Mouse (Mus musculus): ENCODE results near the gene Mmp14. TPM values are rescaled to one million over a fixed set of nuclear protein-coding genes. Genes with fewer than 3 reads are reported as not detected.

Mmp14 gene
- total RNA-seq (2014; fragmentation: Nextera tagmentation) (60.4 and 66.0 TPM in 2 replicates), total RNA-seq (2017) (28.6 and 33.8 TPM in 2 replicates), polyA plus RNA-seq (2012) (108 and 147 TPM in 2 replicates)

- Histone ChIP-seq H3K27me3 (ENCODE audit: insufficient read depth, low read length) (no peaks in the 10 kb centered on the region), H3K4me1 (ENCODE audit: insufficient read depth, low read depth, low read length) (peaks cover 78% of the 10 kb centered on the region), H3K4me3 (ENCODE audit: low read depth, low read length) (peak within 1 kb of the TSS; percentile 83), H3K36me3 (replicated peaks) (peaks cover 68% of the 10 kb centered on the region), H3K9me3 (replicated peaks) (no peaks in the 10 kb centered on the region)
- DNase-seq (ENCODE audit: low spot score) = peak; percentile 83
- TF ChIP-seq TAL1 (conservative IDR thresholded peaks at IDR 0.05; ENCODE audit: low read depth, low read length) (no peak), CTCF (IDR thresholded peaks at IDR 0.05; ENCODE audit: low read depth, low read length) (no peak), GATA2 (IDR thresholded peaks at IDR 0.05; ENCODE audit: borderline replicate concordance, low read depth, low read length) (no peak), POLR2AphosphoS5 (IDR thresholded peaks at IDR 0.05; ENCODE audit: insufficient replicate concordance, low read depth, low read length) (no peak), GATA1 (IDR thresholded peaks at IDR 0.05; ENCODE audit: borderline replicate concordance, low read length) (no peak)
- peak; percentile 41; the same call in 1 of the 2 replicates for ATAC-seq (ENCODE audit: extremely low read depth, insufficient number of reproducible peaks, low FRiP score, poor library complexity, severe bottlenecking)
These were observed at the start of gene Mmp14 for GRCm38 (mm10) chr14:54431334-54432077. Gene Mmp14 (plus strand): TSS chr14:54431612.

GRCm38 (mm10) chr14:54381816-54382215, 49.6 kb upstream of the Mmp14 start:
- Histone ChIP-seq H3K9me3 (replicated peaks) (no peaks in the 10 kb centered on the region), H3K4me1 (ENCODE audit: insufficient read depth, low read depth, low read length) (peaks cover 8% of the 10 kb centered on the region), H3K27me3 (ENCODE audit: insufficient read depth, low read length) (peaks cover 26% of the 10 kb centered on the region), H3K4me3 (ENCODE audit: low read depth, low read length) (no peak overlapping the region), H3K36me3 (replicated peaks) (no peaks in the 10 kb centered on the region)
- DNase-seq (ENCODE audit: low spot score) = no peak
- TF ChIP-seq CTCF (IDR thresholded peaks at IDR 0.05; ENCODE audit: low read depth, low read length) (no peak), POLR2AphosphoS5 (IDR thresholded peaks at IDR 0.05; ENCODE audit: insufficient replicate concordance, low read depth, low read length) (no peak), TAL1 (conservative IDR thresholded peaks at IDR 0.05; ENCODE audit: low read depth, low read length) (no peak), GATA2 (IDR thresholded peaks at IDR 0.05; ENCODE audit: borderline replicate concordance, low read depth, low read length) (no peak), GATA1 (IDR thresholded peaks at IDR 0.05; ENCODE audit: borderline replicate concordance, low read length) (no peak)
- no peak for ATAC-seq (ENCODE audit: extremely low read depth, insufficient number of reproducible peaks, low FRiP score, poor library complexity, severe bottlenecking)

- Histone ChIP-seq H3K36me3 (replicated peaks) (no peaks in the 10 kb centered on the region), H3K27me3 (ENCODE audit: insufficient read depth, low read length) (peaks cover 24% of the 10 kb centered on the region), H3K9me3 (replicated peaks) (no peaks in the 10 kb centered on the region), H3K4me3 (ENCODE audit: low read depth, low read length) (no peak overlapping the region), H3K4me1 (ENCODE audit: insufficient read depth, low read depth, low read length) (peaks cover 8% of the 10 kb centered on the region)
- no peak for TF ChIP-seq GATA2 (IDR thresholded peaks at IDR 0.05; ENCODE audit: borderline replicate concordance, low read depth, low read length)
- TF ChIP-seq POLR2AphosphoS5 (IDR thresholded peaks at IDR 0.05; ENCODE audit: insufficient replicate concordance, low read depth, low read length) = no peak
- no peak for TF ChIP-seq TAL1 (conservative IDR thresholded peaks at IDR 0.05; ENCODE audit: low read depth, low read length)
- no peak for TF ChIP-seq CTCF (IDR thresholded peaks at IDR 0.05; ENCODE audit: low read depth, low read length)
- no peak for TF ChIP-seq GATA1 (IDR thresholded peaks at IDR 0.05; ENCODE audit: borderline replicate concordance, low read length)
- ATAC-seq (ENCODE audit: extremely low read depth, insufficient number of reproducible peaks, low FRiP score, poor library complexity, severe bottlenecking) = no peak
- no peak for DNase-seq (ENCODE audit: low spot score)
These were observed 48.8 kb upstream of the Mmp14 start for GRCm38 (mm10) chr14:54382641-54383040.

- TF ChIP-seq GATA2 (IDR thresholded peaks at IDR 0.05; ENCODE audit: borderline replicate concordance, low read depth, low read length) (no peak), TAL1 (conservative IDR thresholded peaks at IDR 0.05; ENCODE audit: low read depth, low read length) (no peak)
- H3K27me3 ChIP-seq (ENCODE audit: insufficient read depth, low read length) = peaks cover 19% of the 10 kb centered on the region
- no peaks in the 10 kb centered on the region for H3K9me3 ChIP-seq (replicated peaks)
- H3K4me3 ChIP-seq (ENCODE audit: low read depth, low read length) = no peak overlapping the region
- no peak for ATAC-seq (ENCODE audit: extremely low read depth, insufficient number of reproducible peaks, low FRiP score, poor library complexity, severe bottlenecking)
- no peak for DNase-seq (ENCODE audit: low spot score)
- no peaks in the 10 kb centered on the region for H3K36me3 ChIP-seq (replicated peaks)
- H3K4me1 ChIP-seq (ENCODE audit: insufficient read depth, low read depth, low read length) = peaks cover 8% of the 10 kb centered on the region
These were observed 48.0 kb upstream of the Mmp14 start for GRCm38 (mm10) chr14:54383355-54383771.

GRCm38 (mm10) chr14:54384396-54384795, 47.0 kb upstream of the Mmp14 start:
- no peaks in the 10 kb centered on the region for H3K9me3 ChIP-seq (replicated peaks)
- no peaks in the 10 kb centered on the region for H3K36me3 ChIP-seq (replicated peaks)
- no peak for TF ChIP-seq GATA1 (IDR thresholded peaks at IDR 0.05; ENCODE audit: borderline replicate concordance, low read length)
- no peak for TF ChIP-seq CTCF (IDR thresholded peaks at IDR 0.05; ENCODE audit: low read depth, low read length)
- no peak for TF ChIP-seq TAL1 (conservative IDR thresholded peaks at IDR 0.05; ENCODE audit: low read depth, low read length)
- TF ChIP-seq POLR2AphosphoS5 (IDR thresholded peaks at IDR 0.05; ENCODE audit: insufficient replicate concordance, low read depth, low read length) = no peak
- no peak for TF ChIP-seq GATA2 (IDR thresholded peaks at IDR 0.05; ENCODE audit: borderline replicate concordance, low read depth, low read length)
- DNase-seq (ENCODE audit: low spot score) (no peak), ATAC-seq (ENCODE audit: extremely low read depth, insufficient number of reproducible peaks, low FRiP score, poor library complexity, severe bottlenecking) (no peak)
- H3K4me1 ChIP-seq (ENCODE audit: insufficient read depth, low read depth, low read length) = peaks cover 5% of the 10 kb centered on the region
- H3K4me3 ChIP-seq (ENCODE audit: low read depth, low read length) = no peak overlapping the region
- peaks cover 25% of the 10 kb centered on the region for H3K27me3 ChIP-seq (ENCODE audit: insufficient read depth, low read length)

- Histone ChIP-seq H3K27me3 (ENCODE audit: insufficient read depth, low read length) (peaks cover 28% of the 10 kb centered on the region), H3K36me3 (replicated peaks) (no peaks in the 10 kb centered on the region), H3K9me3 (replicated peaks) (no peaks in the 10 kb centered on the region), H3K4me3 (ENCODE audit: low read depth, low read length) (no peak overlapping the region), H3K4me1 (ENCODE audit: insufficient read depth, low read depth, low read length) (no peaks in the 10 kb centered on the region; the same call in 1 of the 2 replicates)
- TF ChIP-seq GATA1 (IDR thresholded peaks at IDR 0.05; ENCODE audit: borderline replicate concordance, low read length) (no peak), POLR2AphosphoS5 (IDR thresholded peaks at IDR 0.05; ENCODE audit: insufficient replicate concordance, low read depth, low read length) (no peak), TAL1 (conservative IDR thresholded peaks at IDR 0.05; ENCODE audit: low read depth, low read length) (no peak), GATA2 (IDR thresholded peaks at IDR 0.05; ENCODE audit: borderline replicate concordance, low read depth, low read length) (no peak), CTCF (IDR thresholded peaks at IDR 0.05; ENCODE audit: low read depth, low read length) (no peak)
- ATAC-seq (ENCODE audit: extremely low read depth, insufficient number of reproducible peaks, low FRiP score, poor library complexity, severe bottlenecking) (no peak), DNase-seq (ENCODE audit: low spot score) (no peak)
These were observed 45.3 kb upstream of the Mmp14 start for GRCm38 (mm10) chr14:54385968-54386618.
